8 mouse cellular contexts compared by ENCODE assay signal in the genomic region with DNA sequence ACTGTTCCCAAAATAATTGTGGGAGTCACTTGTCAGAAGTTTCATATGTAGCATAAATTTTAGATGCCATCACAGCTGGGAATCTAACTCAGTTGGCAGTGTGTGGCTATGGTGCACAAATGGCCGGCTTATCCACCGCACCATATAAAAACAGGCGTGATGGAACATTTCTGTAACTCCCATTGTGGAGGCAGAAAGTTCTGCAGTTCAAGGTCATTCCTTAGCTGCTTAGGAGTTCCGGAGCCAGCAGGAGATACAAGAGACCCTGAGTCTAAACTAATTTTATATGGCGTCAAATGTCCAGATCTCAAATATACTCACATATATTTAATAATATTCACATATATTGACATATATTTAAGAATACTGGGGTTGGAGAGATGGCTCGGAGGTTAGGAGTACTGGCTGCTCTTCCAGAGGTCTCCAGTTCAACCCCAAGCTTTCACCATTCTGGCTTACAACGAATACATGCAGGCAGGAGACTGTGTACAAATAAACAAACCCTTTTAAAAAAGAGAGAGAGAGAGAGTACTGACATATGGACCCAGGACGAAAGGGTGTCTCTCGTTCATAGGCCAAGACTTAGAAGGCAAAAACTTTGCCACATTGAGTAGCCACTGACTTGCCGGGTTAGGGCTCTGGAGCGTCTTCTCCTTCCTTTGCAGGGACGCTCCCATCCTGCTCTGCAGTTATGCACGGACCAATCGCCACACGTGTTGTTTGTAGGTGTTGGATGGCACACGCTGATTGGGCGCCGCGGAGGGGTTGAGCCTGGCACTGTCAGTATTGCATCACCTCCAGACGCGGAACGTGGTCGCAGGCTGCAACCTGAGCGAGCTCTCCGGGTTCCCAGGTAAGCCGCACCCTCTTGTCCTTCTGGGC. TPM values are rescaled to one million over a fixed set of nuclear protein-coding genes. Genes with fewer than 3 reads are reported as not detected.
DNase-seq lines count a peak whose midpoint lies in the region; ATAC-seq lines count a peak whose summit lies in the region.

A gene (plus strand): TSS at position 750 of the 882 bp plus-strand sequence.

- H3K27me3 ChIP-seq in hindbrain, embryonic 16.5 days (replicated peaks; ENCODE audit: control insufficient read depth, insufficient read depth, low read length) = no peaks in the 10 kb centered on the region

- H3K27ac ChIP-seq in hindbrain, embryonic 16.5 days (ENCODE audit: low read depth, low read length) = peak within 1 kb of the TSS; percentile 77
- H3K27ac ChIP-seq in macrophage = peak within 1 kb of the TSS; percentile 69

- no peaks in the 10 kb centered on the region; the same call in 1 of the 2 replicates for H3K36me3 ChIP-seq in hindbrain, embryonic 16.5 days (ENCODE audit: control insufficient read depth, insufficient read depth, low read length)
- H3K36me3 ChIP-seq in macrophage (ENCODE audit: inconsistent target) = no peaks in the 10 kb centered on the region; the same call in 1 of the 2 replicates

- peak within 1 kb of the TSS; percentile 94 for H3K4me2 ChIP-seq in hindbrain, embryonic 16.5 days (ENCODE audit: low read length)

- H3K4me1 ChIP-seq in hindbrain, embryonic 16.5 days (ENCODE audit: control insufficient read depth, insufficient read depth, low read depth, low read length) = peaks cover 20% of the 10 kb centered on the region

- H3K79me2 ChIP-seq in macrophage (ENCODE audit: inconsistent target) = peaks cover 48% of the 10 kb centered on the region

- DNase-seq in WW6 (ENCODE audit: low read depth, low spot score) = peak; percentile 97
- peak; percentile 98 to 99 for DNase-seq in cerebellum, postnatal 4 days (ENCODE audit: low spot score in 2 of 2)
- DNase-seq in gastrocnemius, adult 18-20 months (ENCODE audit: low spot score) = peak; percentile 99
- peak; percentile 99 for DNase-seq in left cerebral cortex, adult 18-20 months (ENCODE audit: low spot score in 2 of 2)
- DNase-seq in right cerebral cortex, adult 18-20 months = peak; percentile 99
- peak; percentile 98 for DNase-seq in urinary bladder, postnatal 10 days (ENCODE audit: low spot score)

- ATAC-seq in hindbrain, embryonic 16.5 days = peak; percentile 100

- WGBS in hindbrain, embryonic 16.5 days = 4% methylated on average over 26 of the region's 26 CpGs
- WGBS in macrophage (ENCODE audit: missing documents) = 9% methylated on average over 26 of the region's 26 CpGs

- H3K4me3 ChIP-seq in hindbrain, embryonic 16.5 days (ENCODE audit: low read length) = peak within 1 kb of the TSS; percentile 92
- H3K4me3 ChIP-seq in macrophage (ENCODE audit: inconsistent target) = peak within 1 kb of the TSS; percentile 98

- H3K9me3 ChIP-seq in hindbrain, embryonic 16.5 days (ENCODE audit: control insufficient read depth, low read length) = no peaks in the 10 kb centered on the region

- peak within 1 kb of the TSS; percentile 90 for H3K9ac ChIP-seq in hindbrain, embryonic 16.5 days (ENCODE audit: low read depth, low read length)

RNA-seq across cellular contexts. Expression of the gene that starts here (rescaled TPM):
- 10 to 100 TPM; 63.8 to 72.6 TPM for total RNA-seq in gastrocnemius, adult 18-20 months (2021)
- polyA plus RNA-seq in hindbrain, embryonic 16.5 days (2015; fragmentation: Nextera tagmentation; extraction: Ambion mirVana) = 47.3 and 54.2 TPM in 2 replicates
- 10 to 100 TPM; 62.0 to 67.9 TPM for total RNA-seq in left cerebral cortex, adult 18-20 months (2021)
- total RNA-seq in macrophage (2018; cell fraction: chromatin; rRNA removed) = 10 to 100 TPM; 12.3 to 66.3 (median 37.0) TPM
- total RNA-seq in macrophage (2018; cell fraction: cytosol; rRNA removed) = 10 to 100 TPM; 13.9 to 30.9 (median 21.6) TPM
- 10 to 100 TPM; 11.4 to 47.2 (median 26.4) TPM for total RNA-seq in macrophage (2018; cell fraction: nucleus; rRNA removed)
- polyA plus RNA-seq in macrophage (2018) = 17.1 to 36.4 TPM (median 25.7 TPM) in 3 replicates

Comparison
In these comparisons a context has a peak if more than half of its experiments do, and no peak if none do; other contexts are left out.
1. Peak in every context shown above with its lines: DNase-seq, ATAC-seq, H3K4me3 ChIP-seq and H3K27ac ChIP-seq.